Mouse (Mus musculus) liver (tissue): ENCODE measurements around the gene Rad51b.

ENCODE experiments used
- DNase-seq: peaks from one replicate; pipeline ENCODE4 v3.0.0-alpha.2; 2020; ENCODE audit warnings: mixed read lengths

The Rad51b gene

GRCm38 (mm10) chr12:79745845-79746510, 448.9 kb downstream of the Rad51b start:
- DNase-seq = no peak

- no peak for DNase-seq
Measured at GRCm38 (mm10) chr12:79747541-79747940, 450.5 kb downstream of the Rad51b start.

GRCm38 (mm10) chr12:79748862-79749261, 451.8 kb downstream of the Rad51b start:
- no peak for DNase-seq

GRCm38 (mm10) chr12:79750253-79751125, 453.4 kb downstream of the Rad51b start:
- DNase-seq = no peak

GRCm38 (mm10) chr12:79751781-79752180, 454.7 kb downstream of the Rad51b start:
- DNase-seq = no peak

GRCm38 (mm10) chr12:79752189-79752588, 455.1 kb downstream of the Rad51b start:
- no peak for DNase-seq

GRCm38 (mm10) chr12:79755617-79756016, 458.5 kb downstream of the Rad51b start:
- no peak for DNase-seq

GRCm38 (mm10) chr12:79756352-79756751, 459.3 kb downstream of the Rad51b start:
- DNase-seq = no peak

GRCm38 (mm10) chr12:79757775-79758174, 460.7 kb downstream of the Rad51b start:
- no peak for DNase-seq

GRCm38 (mm10) chr12:79759180-79759902, 462.3 kb downstream of the Rad51b start:
- DNase-seq = peak; percentile 22

- DNase-seq = no peak
Measured at GRCm38 (mm10) chr12:79761217-79761616, 464.1 kb downstream of the Rad51b start.

- no peak for DNase-seq
Measured at GRCm38 (mm10) chr12:79762087-79762486, 465.0 kb downstream of the Rad51b start.

GRCm38 (mm10) chr12:79762570-79763275, 465.6 kb downstream of the Rad51b start:
- DNase-seq = peak; percentile 19

GRCm38 (mm10) chr12:79766116-79766515, 469.0 kb downstream of the Rad51b start:
- DNase-seq = no peak

- no peak for DNase-seq
Measured at GRCm38 (mm10) chr12:79768741-79769322, 471.8 kb downstream of the Rad51b start.

GRCm38 (mm10) chr12:79769763-79770162, 472.7 kb downstream of the Rad51b start:
- no peak for DNase-seq

GRCm38 (mm10) chr12:79771194-79771593, 474.1 kb downstream of the Rad51b start:
- no peak for DNase-seq

- no peak for DNase-seq
Measured at GRCm38 (mm10) chr12:79771741-79772140, 474.7 kb downstream of the Rad51b start.

GRCm38 (mm10) chr12:79773246-79773645, 476.2 kb downstream of the Rad51b start:
- no peak for DNase-seq

GRCm38 (mm10) chr12:79774571-79774970, 477.5 kb downstream of the Rad51b start:
- no peak for DNase-seq

- no peak for DNase-seq
Measured at GRCm38 (mm10) chr12:79776828-79777227, 479.7 kb downstream of the Rad51b start.

GRCm38 (mm10) chr12:79780745-79781144, 483.7 kb downstream of the Rad51b start:
- DNase-seq = no peak
